Mouse (Mus musculus) limb, embryonic 11.5 days (tissue): Measurements from ENCODE around the gene Ppp3ca. TPM values are rescaled to one million over a fixed set of nuclear protein-coding genes. Genes with fewer than 3 reads are reported as not detected.

Experiments used
- ATAC-seq: fragments of 200-750 bp; cut with Nextera tagmentation; 2 replicates; pipeline ENCODE4 v1.8.0; 2017; ENCODE audit warnings: low read depth; ENCODE audit not compliant: insufficient number of reproducible peaks, low FRiP score, low TSS enrichment
- DNase-seq: peaks from one replicate; pipeline ENCODE4 v3.0.0-alpha.2; 2015; ENCODE audit warnings: low spot score
- H3K27ac ChIP-seq: fragments of 300-500 bp; sonication (generic); replicated peaks from 2 replicates; pipeline ENCODE4 v1.5.1; 2014; ENCODE audit warnings: low read depth, mild to moderate bottlenecking, low read length
- H3K27me3 ChIP-seq: fragments of 300-500 bp; sonication (generic); 2 replicates; pipeline ENCODE4 v1.6.1; 2014; ENCODE audit warnings: mild to moderate bottlenecking, low read length, mixed read lengths; ENCODE audit not compliant: control insufficient read depth, insufficient read depth
- H3K36me3 ChIP-seq: fragments of 300-500 bp; sonication (generic); 2 replicates; pipeline ENCODE4 v1.6.1; 2014; ENCODE audit warnings: mild to moderate bottlenecking, low read length, moderate library complexity, mixed read lengths; ENCODE audit not compliant: control insufficient read depth, insufficient read depth
- H3K4me1 ChIP-seq: fragments of 300-500 bp; sonication (generic); 2 replicates; pipeline ENCODE4 v1.6.1; 2014; ENCODE audit warnings: low read length, mixed read lengths; ENCODE audit not compliant: control insufficient read depth, insufficient read depth
- H3K4me2 ChIP-seq: fragments of 300-500 bp; sonication (generic); 2 replicates; pipeline ENCODE4 v1.6.1; 2014; ENCODE audit warnings: low read depth, mild to moderate bottlenecking, moderate library complexity; ENCODE audit not compliant: severe bottlenecking
- H3K4me3 ChIP-seq: fragments of 300-500 bp; sonication (generic); 2 replicates; pipeline ENCODE4 v1.5.1; 2014; ENCODE audit warnings: low read depth, low read length
- H3K9ac ChIP-seq: fragments of 300-500 bp; sonication (generic); 2 replicates; pipeline ENCODE4 v1.6.1; 2014; ENCODE audit warnings: mild to moderate bottlenecking, low read length
- H3K9me3 ChIP-seq: fragments of 300-500 bp; sonication (generic); 2 replicates; pipeline ENCODE4 v1.6.1; 2016; ENCODE audit warnings: low read length; ENCODE audit not compliant: control insufficient read depth
- WGBS: fragments of 180-500 bp; shearing (Covaris S2); extraction: QIAGEN DNeasy Blood & Tissue Kit; methylation state at CpG from one replicate; pipeline ENCODE4 v1.1.7; 2014; 5-methylcytosine and 5-hydroxymethylcytosine counted together
- polyA plus RNA-seq: library from polyadenylated mRNA; unstranded; fragments of >200 nt; fragmentation: Nextera tagmentation; extraction: Ambion mirVana; gene quantifications from 2 replicates; pipeline ENCODE4 v1.2.1, GENCODE M21; 2014

The Ppp3ca gene
- polyA plus RNA-seq, 1 experiment from 2014 or later, result 72.7 TPM

- Histone ChIP-seq H3K9me3 (no peaks in the 10 kb centered on the region), H3K4me2 (no peak overlapping the region)
- no peak for ATAC-seq
Measured at GRCm38 (mm10) chr3:136872533-136873095, 202.7 kb downstream of the Ppp3ca start.

DNA sequence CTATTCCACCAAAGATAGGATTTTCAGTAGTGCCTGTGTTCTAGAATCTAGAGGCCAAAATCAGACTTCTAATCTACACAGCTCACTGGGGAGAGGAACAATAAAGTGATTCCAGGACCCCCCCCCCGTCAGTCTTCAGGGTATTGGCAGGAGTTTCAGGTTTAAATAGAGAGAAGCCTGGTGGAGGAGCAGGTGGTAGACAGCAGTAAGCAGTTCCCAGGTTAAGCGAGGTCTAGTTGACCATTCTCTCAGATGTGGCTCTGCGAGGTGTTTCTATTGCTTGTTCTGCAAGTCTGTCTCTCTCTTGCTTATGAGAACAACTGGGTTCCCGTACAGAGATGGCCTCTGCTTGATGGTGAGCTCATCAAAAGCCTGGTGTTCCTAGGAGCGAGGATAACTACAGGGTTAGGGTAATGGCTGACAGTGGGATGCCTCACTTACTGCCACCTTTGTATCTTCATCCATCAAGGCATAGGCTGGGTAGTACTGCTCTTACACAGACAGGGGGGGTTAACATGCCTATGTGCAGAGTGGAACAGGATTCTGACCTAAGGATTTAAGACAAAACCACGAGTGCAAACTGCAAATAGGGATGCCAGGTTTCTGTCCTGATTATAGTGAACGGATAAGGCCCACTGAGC is 204.0 kb downstream of the Ppp3ca start:
- Histone ChIP-seq H3K4me1 (peaks cover 16% of the 10 kb centered on the region), H3K4me3 (no peak overlapping the region), H3K9me3 (no peaks in the 10 kb centered on the region), H3K4me2 (no peak overlapping the region), H3K9ac (no peak overlapping the region), H3K27me3 (no peaks in the 10 kb centered on the region), H3K27ac (no peak overlapping the region), H3K36me3 (no peaks in the 10 kb centered on the region)
- DNase-seq (no peak), ATAC-seq (no peak)
- WGBS, result 90% methylated on average over 7 of the region's 7 CpGs

More at GRCm38 (mm10) chr3:136872533-136873095, 202.7 kb downstream of the Ppp3ca start:
- no peak overlapping the region for H3K4me3 ChIP-seq
- no peaks in the 10 kb centered on the region for H3K27me3 ChIP-seq
- no peaks in the 10 kb centered on the region for H3K36me3 ChIP-seq
- H3K9ac ChIP-seq, result no peak overlapping the region
- H3K27ac ChIP-seq, result no peak overlapping the region
- DNase-seq, result no peak
- peaks cover 16% of the 10 kb centered on the region for H3K4me1 ChIP-seq
- WGBS, result 52% methylated on average over 8 of the region's 8 CpGs

- Histone ChIP-seq H3K27ac (no peak overlapping the region), H3K4me3 (no peak overlapping the region), H3K4me2 (no peak overlapping the region), H3K27me3 (no peaks in the 10 kb centered on the region), H3K36me3 (no peaks in the 10 kb centered on the region), H3K9me3 (no peaks in the 10 kb centered on the region), H3K4me1 (peaks cover 16% of the 10 kb centered on the region), H3K9ac (no peak overlapping the region)
- WGBS, result 79% methylated on average over 5 of the region's 5 CpGs
- DNase-seq (no peak), ATAC-seq (no peak)
Measured at GRCm38 (mm10) chr3:136874566-136874965, 204.6 kb downstream of the Ppp3ca start.

DNA sequence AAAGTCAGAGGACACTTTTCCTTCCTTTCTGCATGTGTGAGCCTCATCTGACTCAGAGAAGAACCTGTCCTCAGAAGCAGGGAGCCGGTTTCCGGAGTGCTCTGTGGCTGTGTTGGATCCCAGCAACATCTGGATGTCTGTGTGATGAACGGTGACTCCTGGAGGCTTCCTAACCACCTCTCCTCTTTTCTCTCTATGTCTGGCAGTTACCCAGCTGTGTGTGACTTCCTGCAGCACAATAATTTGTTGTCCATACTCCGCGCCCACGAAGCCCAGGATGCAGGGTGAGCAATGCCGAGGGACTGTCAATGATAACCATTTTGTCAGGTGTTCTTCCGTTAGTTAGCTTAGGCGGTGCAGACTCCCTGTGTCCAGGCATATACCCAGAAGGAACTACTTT is 217.8 kb downstream of the Ppp3ca start:
- no peak for ATAC-seq
- Histone ChIP-seq H3K4me3 (no peak overlapping the region), H3K4me1 (no peaks in the 10 kb centered on the region), H3K27ac (no peak overlapping the region), H3K4me2 (no peak overlapping the region), H3K9ac (no peak overlapping the region), H3K9me3 (no peaks in the 10 kb centered on the region), H3K36me3 (no peaks in the 10 kb centered on the region), H3K27me3 (no peaks in the 10 kb centered on the region)
- 88% methylated on average over 9 of the region's 9 CpGs for WGBS
- DNase-seq, result no peak

DNA sequence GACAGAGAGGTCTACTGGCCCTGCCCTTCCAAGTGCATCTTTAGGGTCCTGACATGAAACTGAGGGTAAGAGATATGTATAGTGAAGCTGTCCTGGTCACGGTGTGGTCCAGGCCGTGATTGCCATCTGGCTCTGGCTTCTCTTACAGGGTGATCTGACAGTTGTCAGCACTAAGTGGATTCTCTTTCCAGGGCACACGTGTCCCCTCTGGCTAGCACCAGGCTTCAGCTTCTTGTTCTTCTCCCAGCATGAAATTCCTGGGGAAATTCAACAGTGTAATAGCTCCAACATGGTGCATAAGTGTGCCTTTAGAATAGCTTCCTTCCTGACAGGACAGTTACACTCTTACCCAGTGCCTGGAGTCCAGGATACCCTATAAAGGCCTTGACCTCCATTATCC is 222.2 kb downstream of the Ppp3ca start:
- H3K9me3 ChIP-seq, result no peaks in the 10 kb centered on the region

DNA sequence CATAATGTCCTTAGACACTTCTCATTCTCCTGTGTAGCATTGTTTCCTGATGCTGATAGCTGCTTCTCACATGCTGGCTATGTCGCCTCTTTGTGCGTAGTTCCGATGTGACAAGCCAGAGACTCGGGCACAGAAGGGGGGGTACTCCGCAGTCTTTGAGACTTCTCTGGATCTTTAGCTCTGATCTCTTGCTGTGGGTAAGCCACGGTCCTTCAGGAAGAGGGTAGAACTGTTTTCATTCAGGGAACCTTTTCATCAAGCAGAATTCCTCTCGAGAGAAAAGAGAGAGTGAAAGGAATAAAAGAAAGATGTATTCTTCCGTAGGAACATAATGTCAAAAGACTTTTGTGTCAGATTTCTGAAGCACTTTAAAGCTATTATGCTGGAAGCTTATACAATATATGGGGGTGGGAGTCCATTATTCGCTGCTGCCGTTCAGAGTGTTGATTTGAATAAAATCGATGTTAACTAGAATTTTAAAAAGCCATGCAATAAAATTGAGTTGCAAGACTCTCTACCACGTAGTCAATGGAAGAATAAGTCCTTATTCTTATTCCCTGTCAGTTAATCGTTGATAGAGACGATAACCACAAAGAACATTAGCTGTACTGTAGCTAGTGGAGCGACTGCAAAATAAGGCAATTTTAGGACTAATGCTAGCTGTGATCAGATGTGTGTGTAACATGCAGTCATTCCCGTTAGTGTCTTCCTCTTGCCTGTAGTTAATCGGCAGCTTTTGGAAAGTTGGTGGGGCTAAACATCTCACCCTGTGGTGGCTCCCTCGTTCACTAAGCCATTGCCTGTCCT is 223.9 kb downstream of the Ppp3ca start:
- no peak for ATAC-seq
- Histone ChIP-seq H3K9ac (no peak overlapping the region), H3K36me3 (no peaks in the 10 kb centered on the region), H3K4me1 (no peaks in the 10 kb centered on the region), H3K4me2 (no peak overlapping the region), H3K9me3 (no peaks in the 10 kb centered on the region), H3K4me3 (no peak overlapping the region), H3K27me3 (no peaks in the 10 kb centered on the region), H3K27ac (no peak overlapping the region)
- DNase-seq, result no peak
- WGBS, result 88% methylated on average over 18 of the region's 18 CpGs

More for the DNA sequence above, 222.2 kb downstream of the Ppp3ca start:
- Histone ChIP-seq H3K36me3 (no peaks in the 10 kb centered on the region), H3K9ac (no peak overlapping the region), H3K27ac (no peak overlapping the region), H3K4me1 (no peaks in the 10 kb centered on the region), H3K4me2 (no peak overlapping the region), H3K4me3 (no peak overlapping the region), H3K27me3 (no peaks in the 10 kb centered on the region)
- DNase-seq, result no peak
- no peak for ATAC-seq
- WGBS, result 70% methylated on average over 3 of the region's 3 CpGs

DNA sequence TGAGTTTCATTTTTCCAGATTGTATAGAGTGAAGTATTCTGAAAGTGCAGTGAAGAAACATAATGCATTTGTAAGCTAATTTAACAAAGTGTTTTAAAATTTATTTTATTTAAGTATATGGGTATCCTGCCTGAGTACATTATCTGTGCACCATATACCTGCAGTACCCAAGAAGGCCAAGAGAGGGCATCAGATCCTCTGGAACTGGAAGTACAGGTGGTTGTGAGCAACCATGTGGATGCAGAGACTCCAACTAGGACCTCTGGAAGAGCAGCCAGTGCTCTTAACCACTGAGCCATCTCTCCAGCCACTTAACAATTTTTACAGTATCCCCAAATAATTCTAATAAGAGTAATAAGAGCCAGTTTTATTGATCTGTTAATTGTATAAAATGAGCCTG is 225.6 kb downstream of the Ppp3ca start:
- ATAC-seq (no peak), DNase-seq (no peak)
- Histone ChIP-seq H3K27ac (no peak overlapping the region), H3K27me3 (no peaks in the 10 kb centered on the region), H3K9ac (no peak overlapping the region), H3K36me3 (no peaks in the 10 kb centered on the region), H3K4me2 (no peak overlapping the region), H3K9me3 (no peaks in the 10 kb centered on the region), H3K4me3 (no peak overlapping the region), H3K4me1 (no peaks in the 10 kb centered on the region)

DNA sequence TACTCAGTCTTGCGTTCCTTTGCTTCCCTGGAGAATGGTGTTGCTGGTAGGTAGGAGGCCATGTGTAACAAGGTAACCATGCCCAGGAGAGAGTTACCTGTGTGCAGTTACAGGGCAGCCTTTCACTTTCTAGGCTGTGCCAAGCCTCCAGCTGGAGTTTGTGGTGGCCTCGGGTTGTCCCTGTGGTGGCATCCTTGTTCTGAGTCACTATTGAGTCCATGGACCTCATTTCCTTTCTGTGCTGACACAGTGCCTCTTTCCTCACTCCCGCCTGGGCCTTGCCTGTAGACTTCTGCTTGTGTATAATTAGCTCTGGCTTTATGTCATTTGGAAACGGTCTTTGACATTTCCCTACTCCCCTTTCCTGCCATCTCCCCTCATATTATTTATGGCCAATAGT is 226.4 kb downstream of the Ppp3ca start:
- Histone ChIP-seq H3K4me2 (no peak overlapping the region), H3K27ac (no peak overlapping the region), H3K9ac (no peak overlapping the region), H3K36me3 (no peaks in the 10 kb centered on the region), H3K4me3 (no peak overlapping the region), H3K9me3 (no peaks in the 10 kb centered on the region), H3K4me1 (no peaks in the 10 kb centered on the region), H3K27me3 (no peaks in the 10 kb centered on the region)
- WGBS, result 86% methylated on average over 4 of the region's 4 CpGs
- no peak for ATAC-seq
- no peak for DNase-seq
